Mouse (Mus musculus) left cerebral cortex, postnatal 4 days (tissue): ENCODE measurements around the gene Capn1. TPM values are rescaled to one million over a fixed set of nuclear protein-coding genes. Genes with fewer than 3 reads are reported as not detected.
A peak's percentile ranks its signal among the peaks of the same experiment; 100 is the strongest.

Experiments
- DNase-seq: peaks from one replicate; pipeline ENCODE4 v3.0.0-alpha.2; 2022
- intact Hi-C: fragments of 180-260 bp; cut with DNase I; formaldehyde crosslinking; loops from one replicate; pipeline ENCODE4 v1.15.1; 2025
- total RNA-seq, 2 experiments: library from RNA; stranded (reverse); gene quantifications; 2 replicates each; pipeline ENCODE4 v1.2.3; 2021

Gene Capn1
- total RNA-seq, 2 experiments from 2014 or later, result 12.1 to 14.2 TPM

DNA sequence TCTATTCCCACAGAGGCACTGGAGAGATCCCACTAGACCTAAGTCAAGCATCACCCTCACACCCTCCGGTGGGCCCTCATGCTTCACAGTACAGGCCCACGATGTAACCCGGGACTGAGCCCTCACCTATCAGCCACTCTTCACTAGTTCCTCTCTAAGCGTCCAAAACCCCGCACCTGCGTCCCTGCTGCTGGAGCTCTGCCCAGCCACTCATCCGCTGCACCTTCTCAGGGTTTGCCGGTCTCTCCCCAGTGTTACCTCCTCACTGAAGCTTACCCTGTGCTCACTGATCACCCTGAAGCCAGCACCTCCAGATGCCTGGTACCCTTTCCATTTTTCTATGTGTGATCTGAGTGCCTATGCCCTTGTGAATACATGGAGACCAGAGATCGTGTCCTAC, 26.6 kb upstream of the Capn1 start:
- intact Hi-C loops, result loop anchor here (10.0 kb wide), 1 partner anchor 77 kb away; the partner anchor contains the start of gene Pola2
- no peak for DNase-seq

DNA sequence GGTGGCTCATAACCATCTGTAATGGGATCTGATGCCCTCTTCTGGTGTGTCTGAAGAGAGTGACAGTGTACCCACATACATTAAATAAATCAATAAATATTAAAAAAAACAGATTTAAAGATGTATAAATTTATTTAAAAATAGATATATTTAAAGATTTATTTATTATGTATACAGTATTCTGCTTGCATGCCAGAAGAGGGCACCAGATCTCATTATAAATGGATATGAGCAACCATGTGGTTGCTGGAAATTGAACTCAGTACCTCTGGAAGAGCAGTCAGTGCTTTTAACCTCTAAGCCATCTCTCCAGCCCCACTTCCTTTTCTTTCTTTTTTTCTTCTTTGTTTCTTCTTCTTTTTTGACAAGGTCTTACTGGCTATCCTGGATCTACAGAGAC, 24.3 kb upstream of the Capn1 start:
- no peak for DNase-seq
- intact Hi-C loops, result loop anchor here (10.0 kb wide), 1 partner anchor 75 kb away; the partner anchor contains the start of gene Pola2

DNA sequence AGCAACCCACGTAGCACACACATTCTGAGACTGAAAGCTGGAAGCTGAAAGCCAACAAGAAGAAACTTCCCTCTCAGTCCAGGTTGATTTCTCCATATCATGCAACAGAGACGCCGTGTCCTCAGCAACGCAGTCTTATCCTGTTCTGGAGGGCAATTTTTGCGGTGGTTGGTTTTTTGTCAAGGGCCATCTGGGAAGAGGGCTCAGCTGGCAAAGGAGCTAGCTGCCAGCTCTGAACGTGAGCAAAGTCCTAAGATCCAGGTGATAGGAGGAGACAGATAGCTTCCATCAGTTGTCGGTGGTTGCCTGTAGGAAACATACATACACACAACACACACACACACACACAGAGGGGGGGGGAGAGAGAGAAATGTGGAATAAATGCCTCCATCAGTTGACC, 22.6 kb upstream of the Capn1 start:
- DNase-seq, result no peak
- intact Hi-C loops, result no loop called here

DNA sequence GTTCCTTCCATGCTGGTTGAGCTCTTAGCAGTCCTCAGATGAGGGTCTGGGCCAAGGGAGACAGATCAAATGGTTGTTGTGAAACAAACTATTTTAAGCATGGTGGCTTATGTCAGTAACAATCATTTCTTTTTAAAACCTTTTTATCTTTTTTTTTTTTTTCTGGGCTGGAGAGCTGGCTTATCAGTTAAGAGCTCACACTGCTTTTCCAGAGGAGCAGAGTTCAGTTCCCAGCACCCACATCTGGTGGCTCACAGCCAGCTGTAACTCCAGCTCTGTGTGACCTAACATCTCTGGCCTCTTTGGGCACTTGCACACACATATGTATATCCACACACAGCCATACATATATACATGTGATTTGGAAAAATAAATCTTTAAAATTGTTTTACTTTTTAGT, 22.0 kb upstream of the Capn1 start:
- intact Hi-C loops, result no loop called here
- DNase-seq, result no peak

DNA sequence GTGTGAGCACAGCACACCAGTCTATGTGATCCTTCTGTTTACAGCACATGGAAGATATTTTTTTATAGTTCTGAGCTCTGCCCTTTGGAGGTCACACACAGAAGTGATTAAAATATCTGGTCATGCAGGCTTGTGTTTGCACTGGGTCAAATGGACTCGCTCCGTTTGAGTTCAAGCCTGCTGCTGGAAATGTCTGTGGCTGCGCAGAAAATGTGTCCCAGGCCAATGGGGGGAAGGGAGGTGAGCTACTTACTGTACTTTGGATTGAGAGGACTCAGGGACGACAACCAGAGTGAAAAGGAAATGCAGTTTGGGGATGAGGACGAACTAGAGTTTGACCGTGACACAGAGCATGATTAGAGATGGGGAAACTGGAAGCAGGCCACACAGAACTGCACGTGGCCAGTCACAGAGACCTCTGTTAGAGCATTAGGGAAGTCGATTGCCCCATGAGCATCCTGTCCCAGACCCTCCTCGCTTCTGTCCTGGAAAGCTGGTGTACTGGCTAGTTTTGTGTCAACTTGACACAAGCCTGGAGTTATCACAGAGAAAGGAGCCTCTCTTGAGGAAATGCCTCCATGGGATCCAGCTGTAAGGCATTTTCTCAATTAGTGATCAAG, 20.4 kb upstream of the Capn1 start:
- intact Hi-C loops, result no loop called here
- no peak for DNase-seq

DNA sequence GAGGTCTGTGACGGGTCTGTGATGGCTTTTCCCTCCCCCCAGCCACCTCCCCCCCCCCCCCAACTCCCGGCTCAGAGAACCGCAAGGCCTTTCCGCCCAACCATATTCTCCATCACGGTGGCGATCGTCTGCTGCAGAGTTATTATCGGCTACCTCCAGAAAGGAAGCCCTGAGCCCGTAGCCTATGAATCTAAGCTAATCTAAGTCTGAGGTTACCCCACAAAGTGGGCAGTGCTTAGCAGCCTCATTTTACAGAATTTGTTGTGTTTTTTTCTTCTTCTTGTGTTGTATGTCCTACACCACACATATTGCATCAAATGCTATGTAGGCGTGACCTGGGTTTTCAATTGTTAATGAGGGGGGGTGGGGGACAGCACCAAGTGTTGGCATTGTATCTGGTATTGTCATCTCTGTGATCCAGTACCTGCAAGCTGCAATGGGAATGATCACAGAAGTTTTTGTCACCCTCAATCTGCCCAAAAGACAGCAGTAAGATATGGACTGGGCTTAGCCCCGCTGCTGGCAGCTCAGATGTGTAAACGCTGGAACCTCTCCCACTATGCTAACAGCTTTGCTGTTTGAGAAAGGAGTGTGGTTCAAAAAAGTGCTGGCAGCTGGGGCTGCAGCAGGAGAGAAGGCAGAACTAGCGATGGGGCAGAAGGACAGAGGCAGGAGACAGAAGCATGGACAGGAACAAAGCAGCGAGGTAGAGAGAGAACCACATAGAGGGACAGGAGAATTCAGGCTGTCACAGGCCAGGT, 15.0 kb upstream of the Capn1 start:
- intact Hi-C loops, result no loop called here
- no peak for DNase-seq

DNA sequence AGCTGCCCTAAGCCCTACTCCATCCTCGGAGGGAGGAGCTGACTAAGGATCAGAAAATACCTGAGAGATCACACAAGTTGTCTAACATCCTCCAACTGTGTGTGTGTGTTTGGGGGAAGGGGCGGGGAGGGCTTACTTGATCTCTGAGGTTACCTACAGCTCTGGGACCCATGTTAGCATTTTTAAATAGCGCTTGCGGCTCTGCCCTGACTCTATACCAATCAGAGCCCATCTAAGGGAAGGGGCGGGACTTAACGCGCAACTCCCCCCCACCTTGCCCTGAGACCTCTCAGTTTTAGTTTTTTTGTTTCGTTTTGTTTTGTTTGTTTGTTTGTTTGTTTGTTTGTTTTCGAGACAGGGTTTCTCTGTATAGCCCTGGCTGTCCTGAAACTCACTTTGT, 13.7 kb upstream of the Capn1 start:
- DNase-seq, result no peak
- intact Hi-C loops, result no loop called here

DNA sequence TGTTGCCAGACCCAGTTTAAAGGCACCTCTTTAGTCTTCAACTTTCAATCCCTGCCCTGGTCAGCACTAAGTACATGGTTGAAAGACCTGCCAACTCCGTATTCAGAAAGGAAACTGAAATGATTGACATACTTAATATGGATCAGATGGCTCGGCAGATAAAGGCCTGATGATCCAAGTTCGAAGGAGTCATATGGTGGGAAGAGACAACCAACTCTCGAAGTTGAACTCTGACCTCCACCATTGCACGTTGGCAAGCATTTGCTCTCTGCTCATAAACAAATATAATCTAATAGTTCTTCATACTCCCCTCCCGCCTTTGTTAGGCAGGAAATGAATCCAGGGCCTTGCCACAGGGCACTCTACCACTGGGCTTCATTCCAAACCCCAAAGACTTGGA, 13.3 kb upstream of the Capn1 start:
- DNase-seq, result no peak
- intact Hi-C loops, result no loop called here

DNA sequence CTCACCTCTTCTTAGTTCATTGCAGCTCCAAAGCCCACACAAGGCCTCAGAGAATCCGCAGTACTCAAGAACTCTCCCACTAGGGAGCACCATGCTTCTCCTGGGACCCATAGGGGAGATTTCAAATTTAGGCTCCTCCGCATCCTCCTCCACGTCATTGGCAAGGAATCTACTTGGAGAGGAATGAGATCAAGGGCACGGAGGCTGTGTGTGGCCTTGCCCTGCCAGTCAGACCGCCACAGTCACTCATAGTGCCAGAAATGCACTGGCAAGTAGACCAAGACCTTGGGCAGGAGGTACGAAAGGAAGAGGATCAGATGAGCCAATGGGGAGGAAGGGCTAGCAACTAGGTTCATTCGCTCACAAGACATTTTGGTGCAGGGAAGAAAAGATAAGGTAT, 8.2 kb upstream of the Capn1 start:
- intact Hi-C loops, result no loop called here
- no peak for DNase-seq

DNA sequence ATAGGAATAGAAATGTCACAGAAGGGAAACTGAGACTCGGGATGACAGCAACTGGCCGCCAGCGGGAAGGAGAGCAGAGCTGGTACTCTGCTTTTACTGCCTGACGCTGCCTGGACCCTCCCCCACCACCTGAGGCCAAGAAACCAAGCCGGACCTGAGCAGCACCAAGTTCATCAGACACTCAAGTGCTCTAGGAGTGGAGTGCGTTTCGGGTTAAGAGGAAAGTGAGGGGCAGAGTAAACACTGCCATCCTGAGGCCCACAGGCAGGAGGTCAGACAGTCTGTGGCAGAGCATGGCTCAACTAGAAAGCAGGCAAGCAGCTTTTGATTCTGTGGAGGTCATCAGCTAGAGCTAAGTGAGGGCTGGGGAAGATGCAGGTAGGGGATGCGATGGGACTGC, 7.4 kb upstream of the Capn1 start:
- intact Hi-C loops, result no loop called here
- DNase-seq, result no peak

DNA sequence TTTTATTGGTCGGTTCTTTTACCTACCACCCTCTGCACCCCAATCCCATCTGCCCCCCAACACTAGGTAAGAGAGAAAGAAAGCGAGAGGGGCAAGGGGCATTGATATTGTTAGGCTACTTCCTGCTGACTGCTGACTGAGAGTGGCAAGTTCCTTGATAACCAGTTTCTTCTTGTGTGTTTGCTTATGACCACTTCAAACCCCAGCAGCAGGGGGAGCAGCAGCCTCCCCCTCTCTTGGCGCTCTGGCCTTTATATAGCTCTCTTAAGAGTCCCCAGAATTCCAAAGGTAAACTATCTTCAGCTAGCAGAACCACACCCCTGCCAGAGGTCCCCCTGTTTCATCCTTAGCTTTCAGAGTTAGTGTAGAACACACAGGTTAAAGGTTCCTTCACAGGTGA, 4.6 kb upstream of the Capn1 start:
- no peak for DNase-seq
- intact Hi-C loops, result no loop called here

DNA sequence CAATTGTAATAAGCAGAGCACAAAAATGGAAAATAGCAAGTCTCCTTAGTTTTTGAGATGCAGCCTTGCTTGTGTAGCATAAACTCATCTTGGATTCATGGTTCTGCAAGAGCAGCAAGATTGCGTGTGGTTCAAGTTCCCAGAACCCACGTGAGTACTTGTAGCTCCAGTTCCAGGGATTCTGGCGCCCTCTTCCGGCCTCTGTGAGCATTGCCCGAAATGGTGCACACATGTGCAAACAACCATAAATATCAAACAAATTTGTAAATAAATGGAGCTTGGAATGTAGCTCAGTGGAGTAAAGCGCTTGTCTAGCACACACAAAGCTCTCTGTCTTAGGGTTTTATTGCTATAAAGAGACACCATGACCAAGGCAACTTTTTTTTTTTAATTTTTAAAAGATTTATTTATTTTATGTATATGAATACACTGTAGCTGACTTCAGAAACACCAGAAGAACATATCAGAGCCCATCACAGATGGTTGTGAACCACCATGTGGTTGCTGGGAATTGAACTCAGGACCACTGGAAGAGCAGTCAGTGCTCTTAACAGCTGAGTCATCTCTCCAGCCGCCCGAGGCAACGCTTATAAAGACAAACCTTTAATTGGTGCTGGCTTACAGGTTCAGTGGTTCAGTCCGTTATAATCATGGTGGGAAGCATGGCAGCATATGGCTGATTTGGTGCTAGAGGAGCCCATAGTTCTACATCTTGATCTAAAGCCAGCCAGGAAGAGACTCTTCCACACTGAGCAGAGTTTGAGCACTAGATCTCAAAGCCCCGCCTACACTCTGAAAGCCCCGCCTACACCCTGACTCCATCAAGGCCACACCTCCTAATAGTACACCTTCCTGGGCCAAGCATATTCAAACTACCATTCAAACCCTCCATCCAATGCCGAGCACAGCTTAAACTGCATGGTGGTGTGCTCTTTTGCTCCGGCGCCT, 2.7 kb upstream of the Capn1 start:
- intact Hi-C loops, result loop anchor here (5.0 kb wide), 1 partner anchor 41 kb away; no protein-coding TSS in a partner anchor
- peak; percentile 88 for DNase-seq

DNA sequence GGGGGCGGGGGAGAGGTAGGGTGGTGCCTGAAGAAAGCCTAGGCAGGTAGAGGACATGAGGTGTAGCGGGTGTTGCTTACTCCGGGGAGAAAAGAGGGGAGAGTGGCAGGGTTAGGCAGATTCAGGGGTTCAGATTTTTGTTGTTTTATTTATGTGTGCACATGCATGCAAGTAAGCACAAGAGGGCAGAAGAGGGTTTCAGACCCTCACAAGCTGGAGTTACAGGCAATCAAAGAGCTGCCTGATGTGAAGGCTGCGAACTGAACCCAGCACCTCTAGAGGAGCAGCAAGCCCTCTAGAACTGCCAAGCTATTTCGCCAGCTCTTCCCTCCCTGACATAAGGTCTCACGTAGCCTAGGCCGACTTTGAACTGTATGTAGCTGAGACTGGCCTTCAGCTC, 835 bp upstream of the Capn1 start:
- intact Hi-C loops, result loop anchor here (5.0 kb wide), 1 partner anchor 39 kb away; no protein-coding TSS in a partner anchor
- DNase-seq, result no peak

DNA sequence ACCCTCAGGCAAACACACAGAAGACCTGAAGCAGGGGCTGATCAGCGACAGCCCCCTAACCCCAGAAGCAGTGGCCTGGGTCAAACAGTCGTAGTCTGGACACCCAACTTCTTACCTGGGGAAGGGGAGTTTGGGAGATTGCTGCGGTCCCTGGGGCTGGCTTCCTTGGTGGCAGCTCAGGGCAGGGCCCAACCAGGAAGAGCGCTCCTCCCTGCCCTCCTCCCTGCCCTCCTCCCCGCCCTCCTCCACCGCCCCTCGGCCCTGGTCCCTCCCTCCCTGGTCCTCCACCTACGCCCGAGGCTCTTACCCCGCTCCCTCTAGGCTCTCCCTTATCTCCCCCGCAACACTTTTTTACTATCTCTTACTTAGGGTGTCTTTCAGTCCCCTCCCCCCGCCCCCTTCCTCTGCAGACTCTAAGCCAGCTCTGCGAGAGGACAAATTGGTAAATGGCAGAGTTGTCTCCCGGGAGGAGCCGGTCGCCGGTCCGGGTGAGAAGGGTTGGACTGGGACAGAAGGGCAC, 646 bp downstream of the Capn1 start:
- intact Hi-C loops, result loop anchor here (5.0 kb wide), 1 partner anchor 38 kb away; no protein-coding TSS in a partner anchor
- peak; percentile 28 for DNase-seq

DNA sequence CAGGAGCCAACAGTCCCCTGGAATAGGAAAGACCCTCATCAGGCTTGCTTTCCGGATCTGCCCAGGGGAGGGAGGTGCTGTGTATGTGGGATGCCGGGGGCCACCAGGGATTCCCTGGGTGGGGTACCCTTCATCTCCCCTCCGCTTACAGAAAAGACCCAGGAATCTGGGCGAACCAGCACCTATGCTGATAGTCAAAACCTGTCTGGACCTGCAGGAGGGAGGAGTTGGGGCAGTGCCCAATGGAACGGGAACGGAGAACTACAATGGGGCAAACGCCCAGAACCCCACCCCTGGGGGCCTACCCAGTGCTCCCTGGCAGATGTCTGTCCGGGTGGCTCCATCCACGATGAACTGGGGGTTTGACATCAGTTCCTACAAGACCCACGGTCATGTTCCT, 2.0 kb downstream of the Capn1 start:
- DNase-seq, result no peak
- intact Hi-C loops, result no loop called here

DNA sequence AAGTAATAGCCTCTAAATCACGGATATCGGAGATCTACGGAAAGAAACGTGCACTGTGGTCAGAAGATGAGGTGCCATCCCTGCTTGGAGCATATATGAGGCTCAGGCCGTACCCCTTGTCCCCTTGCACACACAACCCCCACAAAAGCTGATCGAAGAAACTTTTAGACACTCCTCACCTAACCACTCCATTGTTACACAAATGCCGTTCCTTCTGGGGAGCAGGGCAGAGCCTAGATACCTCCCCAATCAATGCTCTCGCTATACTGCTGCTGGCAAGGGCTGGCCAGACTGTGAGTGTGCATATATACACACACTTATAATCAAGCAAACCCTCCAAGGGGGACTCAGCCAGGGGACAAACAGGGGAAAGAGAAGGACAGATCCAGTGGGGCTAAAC, 6.6 kb downstream of the Capn1 start:
- DNase-seq, result no peak
- intact Hi-C loops, result no loop called here

DNA sequence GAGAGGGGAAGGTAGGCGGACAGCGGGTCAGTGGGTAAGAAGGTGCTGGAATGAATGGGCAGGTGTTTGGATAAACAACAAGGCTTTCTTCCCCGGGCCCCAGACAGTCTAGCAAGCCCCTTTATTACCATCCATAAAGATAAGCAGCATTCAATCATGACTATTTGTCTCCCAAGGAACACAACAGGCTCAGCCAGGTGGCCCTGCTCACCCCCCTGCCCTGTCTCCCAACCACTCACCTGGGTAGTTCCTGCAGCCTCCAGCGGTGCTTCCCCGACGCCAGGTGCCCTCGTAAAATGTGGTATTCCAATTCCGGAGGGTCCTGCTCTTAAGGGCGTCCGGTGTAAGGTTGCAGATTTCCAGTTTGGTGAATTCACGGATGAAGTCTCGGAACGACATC, 8.7 kb downstream of the Capn1 start:
- intact Hi-C loops, result no loop called here
- no peak for DNase-seq

DNA sequence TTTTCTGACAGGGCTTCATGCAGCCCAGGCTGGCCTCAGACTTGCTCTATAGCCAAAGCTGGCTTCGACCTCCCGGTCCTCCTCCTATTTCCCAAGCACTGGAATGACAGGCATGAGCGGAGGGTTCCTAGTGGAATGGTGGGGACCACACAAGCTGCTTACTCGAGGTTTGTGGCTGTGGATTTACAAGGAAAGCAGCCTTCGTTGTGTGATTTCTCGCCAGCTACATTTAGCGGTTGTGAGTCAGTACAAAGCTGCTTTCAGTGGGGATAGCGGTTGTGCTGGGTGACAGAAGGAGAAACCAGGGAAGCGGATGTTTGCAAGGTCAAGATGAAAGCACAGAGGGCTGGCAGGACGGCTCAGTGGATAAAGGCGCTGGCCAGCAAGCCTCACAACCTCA, 10.2 kb downstream of the Capn1 start:
- no peak for DNase-seq
- intact Hi-C loops, result no loop called here

DNA sequence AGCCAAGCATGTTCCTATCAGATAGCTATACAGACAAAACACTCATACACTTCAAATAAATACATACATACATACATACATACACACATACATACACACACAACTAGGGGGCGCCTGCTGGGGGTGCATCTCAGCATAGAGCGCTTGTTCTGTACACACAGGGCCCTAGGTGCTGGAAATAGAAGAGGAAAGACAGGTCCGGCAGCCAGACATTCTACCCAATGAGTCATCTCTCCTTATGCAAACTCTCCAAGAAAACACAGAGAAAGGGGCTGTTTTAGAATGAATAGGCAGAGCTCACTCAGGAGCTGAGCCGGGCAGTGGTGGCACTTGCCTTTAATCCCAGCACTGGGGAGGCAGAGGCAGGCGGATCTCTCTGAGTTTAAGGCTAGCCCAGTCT, 15.7 kb downstream of the Capn1 start:
- no peak for DNase-seq
- intact Hi-C loops, result no loop called here

DNA sequence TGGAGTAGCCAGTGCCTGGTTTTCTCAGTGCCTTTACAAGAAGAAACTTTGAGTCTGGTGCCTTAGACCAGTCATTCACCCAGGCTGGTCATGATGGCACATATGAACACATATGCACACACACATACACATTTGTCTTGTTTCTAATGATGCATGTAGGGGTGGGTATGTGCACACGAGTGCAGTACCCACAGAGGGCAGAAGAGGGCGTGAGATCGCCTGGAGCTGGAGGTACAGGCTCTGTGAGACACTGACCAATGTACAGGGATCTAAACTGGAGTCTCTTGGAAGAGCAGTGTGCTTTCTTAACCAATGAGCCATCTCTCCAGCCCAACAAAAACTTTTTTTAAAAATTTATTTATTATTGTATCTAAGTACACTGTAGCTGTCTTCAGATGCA, 17.5 kb downstream of the Capn1 start:
- intact Hi-C loops, result no loop called here
- DNase-seq, result no peak

DNA sequence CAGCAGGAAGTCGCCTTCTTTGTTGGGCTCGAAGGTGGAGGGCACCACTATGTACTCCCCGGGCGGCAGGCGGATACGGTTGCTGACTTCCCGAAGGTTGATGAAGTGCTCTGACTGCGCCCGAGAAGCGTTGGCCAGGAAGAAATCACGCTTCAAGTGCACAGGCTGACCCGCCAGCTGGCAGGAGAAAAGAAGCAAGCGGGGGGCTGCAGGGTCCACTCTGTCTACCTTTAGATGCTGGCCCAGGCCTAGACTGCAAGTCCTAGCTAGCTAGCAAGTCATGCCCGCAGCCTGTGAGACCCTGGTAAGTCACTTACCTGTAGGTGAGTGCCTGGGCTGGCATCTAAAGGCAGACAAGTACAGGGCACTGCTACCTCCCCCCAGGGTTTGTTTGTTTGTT, 21.0 kb downstream of the Capn1 start:
- intact Hi-C loops, result no loop called here
- peak; percentile 55 for DNase-seq
